Mouse (Mus musculus): Measurements from ENCODE around the gene Dtnbp1. TPM values are rescaled to one million over a fixed set of nuclear protein-coding genes. Genes with fewer than 3 reads are reported as not detected.

The Dtnbp1 gene
- polyA plus RNA-seq (2017; shearing (Covaris generic)): 53.8 TPM

GRCm38 (mm10) chr13:45001911-45002615 lies at the start of gene Dtnbp1:
TSS of gene Dtnbp1 (minus strand) at chr13:45002147.

Other genes with a start within 250 kb of the Dtnbp1 start
- 0.13 TPM for gene Gm9817, start 76.5 kb upstream of the Dtnbp1 start, polyA plus RNA-seq (2017; shearing (Covaris generic))